Mouse (Mus musculus) retina, postnatal 7 days (tissue): ENCODE data around the gene Gucy1b1.
A peak's percentile ranks its signal among the peaks of the same experiment; 100 is the strongest.

ENCODE experiments used
- DNase-seq: peaks from one replicate; pipeline ENCODE4 v3.0.0-alpha.2; 2012; ENCODE audit warnings: low read depth, low spot score

Gucy1b1 gene

GRCm38 (mm10) chr3:82036262-82037044 is 38.0 kb downstream of the Gucy1b1 start:
- DNase-seq: no peak

- no peak for DNase-seq
Observed at GRCm38 (mm10) chr3:82030008-82030748, 44.3 kb downstream of the Gucy1b1 start.

- DNase-seq: peak; percentile 34
Observed at GRCm38 (mm10) chr3:82029229-82029628, 45.3 kb downstream of the Gucy1b1 start.

- DNase-seq: no peak
Observed at GRCm38 (mm10) chr3:82027286-82027685, 47.2 kb downstream of the Gucy1b1 start.

- DNase-seq: no peak
Observed at GRCm38 (mm10) chr3:82023065-82023464, 51.4 kb downstream of the Gucy1b1 start.

- DNase-seq: no peak
Observed at GRCm38 (mm10) chr3:82022421-82022920, 52.0 kb downstream of the Gucy1b1 start.

- DNase-seq: no peak
Observed at GRCm38 (mm10) chr3:82014148-82014703, 60.3 kb downstream of the Gucy1b1 start.

GRCm38 (mm10) chr3:82007002-82007401 is 67.5 kb downstream of the Gucy1b1 start:
- DNase-seq: no peak

GRCm38 (mm10) chr3:81995988-81996387 is 78.5 kb downstream of the Gucy1b1 start:
- DNase-seq: peak; percentile 27

GRCm38 (mm10) chr3:81995371-81995770 is 79.1 kb downstream of the Gucy1b1 start:
- no peak for DNase-seq

GRCm38 (mm10) chr3:81990531-81990930 is 84.0 kb downstream of the Gucy1b1 start:
- no peak for DNase-seq

GRCm38 (mm10) chr3:81989692-81990141 is 84.8 kb downstream of the Gucy1b1 start:
- no peak for DNase-seq

- DNase-seq: no peak
Observed at GRCm38 (mm10) chr3:81987628-81988027, 86.9 kb downstream of the Gucy1b1 start.

- DNase-seq: no peak
Observed at GRCm38 (mm10) chr3:81986103-81986502, 88.4 kb downstream of the Gucy1b1 start.

GRCm38 (mm10) chr3:81985100-81985499 is 89.4 kb downstream of the Gucy1b1 start:
- DNase-seq: no peak

- no peak for DNase-seq
Observed at GRCm38 (mm10) chr3:81983120-81983895, 91.2 kb downstream of the Gucy1b1 start.
